Mouse (Mus musculus) ES-Bruce4 (cell line): ENCODE measurements around the gene Acvrl1.

ENCODE experiments used
- CTCF ChIP-seq: IDR thresholded peaks from one replicate; pipeline ENCODE4 v1.8.1; 2011; ENCODE audit warnings: low read depth, low read length
- EP300 ChIP-seq: IDR thresholded peaks from 2 replicates; pipeline ENCODE4 v1.6.1; 2011; ENCODE audit warnings: low read depth, low read length; ENCODE audit not compliant: insufficient read depth
- POLR2A ChIP-seq: IDR thresholded peaks from one replicate; pipeline ENCODE4 v1.8.1; 2011; ENCODE audit warnings: low read length; ENCODE audit not compliant: insufficient read depth

- TF ChIP-seq POLR2A = no peak
- TF ChIP-seq CTCF = no peak
- no peak for TF ChIP-seq EP300
Observed at GRCm38 (mm10) chr15:101132761-101133160, 4.4 kb downstream of the Acvrl1 start.
